Mouse (Mus musculus): ENCODE measurements around the gene Olfr596. TPM values are rescaled to one million over a fixed set of nuclear protein-coding genes. Genes with fewer than 3 reads are reported as not detected.
"Not testable (repeated sequence)": the region's sequence is repeated elsewhere in the genome, so short reads cannot be mapped to it uniquely, and the experiment has no call there.

Gene Olfr596
- total RNA-seq (2017) = not detected in 3 replicates

DNA sequence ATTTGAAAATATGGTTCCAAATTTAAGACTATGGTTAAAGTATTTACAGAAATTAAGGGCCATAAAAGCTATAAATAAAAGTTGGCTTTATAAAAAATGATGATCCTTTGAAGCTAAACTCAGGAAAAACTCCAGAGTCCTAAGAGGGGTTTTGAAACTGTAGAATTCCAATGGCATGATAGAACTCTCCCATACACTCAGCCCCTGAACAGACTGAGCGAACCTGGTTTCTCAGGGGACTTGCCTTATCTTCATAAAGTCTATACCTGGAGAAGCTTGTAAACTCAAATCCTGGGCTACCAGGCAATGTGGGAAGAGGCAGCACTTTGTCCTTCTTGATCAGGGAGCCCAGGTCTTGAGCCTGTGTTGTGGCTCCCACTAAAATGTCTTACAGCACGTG, at the start of gene Olfr596:
Olfr596 (plus strand) TSS at position 301 of the 400 bp plus-strand sequence.
- not testable (repeated sequence) for ATAC-seq (replicated peaks; ENCODE audit: insufficient number of reproducible peaks, low FRiP score, low TSS enrichment, poor library complexity, severe bottlenecking)

DNA sequence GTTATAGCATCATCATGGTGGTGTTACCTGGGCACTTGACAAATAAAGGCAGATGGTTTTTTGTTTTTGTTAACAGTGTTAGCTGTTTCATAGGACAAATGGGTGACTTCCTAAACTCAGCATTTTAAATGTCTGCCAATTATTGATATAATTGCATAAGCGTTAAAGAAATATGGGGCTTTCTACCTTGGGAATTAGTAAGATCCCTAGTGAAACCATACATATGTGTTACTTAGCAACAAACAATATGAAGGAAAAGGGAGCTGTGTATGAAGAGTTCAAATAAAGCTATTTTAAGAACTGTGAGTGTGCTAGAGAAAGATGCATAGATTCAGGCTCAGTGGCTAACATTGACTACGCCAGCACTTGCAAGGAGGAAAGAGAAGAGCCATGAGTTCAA, 10.6 kb downstream of the Olfr596 start, which contains the start of gene Olfr597:
Olfr597 (plus strand) TSS at position 301 of the 400 bp plus-strand sequence.
- not testable (repeated sequence) for ATAC-seq (replicated peaks; ENCODE audit: insufficient number of reproducible peaks, low FRiP score, low TSS enrichment, poor library complexity, severe bottlenecking)

DNA sequence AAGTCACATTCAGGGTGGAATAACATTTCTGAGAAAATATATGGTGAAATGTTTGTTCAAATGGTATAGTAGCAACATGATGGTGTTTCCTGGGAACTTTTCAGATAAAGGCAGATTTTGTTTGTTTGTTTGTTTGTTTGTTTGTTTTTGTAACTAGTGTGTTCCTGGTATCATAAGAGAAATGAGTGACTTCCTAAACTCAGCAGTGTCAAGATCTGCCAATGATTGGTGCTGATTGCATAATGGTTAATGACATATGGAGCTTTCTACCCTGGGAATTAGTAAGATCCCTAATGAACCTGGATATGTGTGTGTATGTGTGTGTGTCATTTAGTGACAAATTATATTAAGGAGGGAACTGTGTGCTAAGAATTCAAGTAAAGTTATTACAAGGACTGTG, 17.8 kb downstream of the Olfr596 start, which contains the start of gene Olfr598:
Olfr598 (plus strand) TSS at position 301 of the 400 bp plus-strand sequence.
- no peak for ATAC-seq (replicated peaks; ENCODE audit: insufficient number of reproducible peaks, low FRiP score, low TSS enrichment, poor library complexity, severe bottlenecking)

DNA sequence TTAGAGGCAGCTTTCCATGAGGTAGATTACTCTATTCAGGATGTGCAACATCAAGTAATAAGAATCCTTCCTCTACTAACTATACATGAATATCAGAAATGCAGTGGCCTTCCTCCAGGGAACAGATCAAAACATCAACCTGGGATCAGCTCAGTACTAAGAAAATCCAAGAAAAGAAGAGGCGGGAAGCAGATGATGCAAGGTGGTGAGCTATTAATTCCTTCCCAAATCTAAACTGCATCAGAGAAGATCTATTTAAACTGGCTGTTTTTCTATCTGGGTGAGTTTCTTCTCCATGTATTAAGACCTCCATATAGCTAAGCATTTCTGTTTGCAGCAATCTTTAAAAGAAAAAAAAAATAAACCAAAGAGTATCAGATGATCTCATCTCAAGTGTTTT, 30.2 kb downstream of the Olfr596 start, which contains the start of gene Olfr599:
Olfr599 (plus strand) TSS at position 301 of the 400 bp plus-strand sequence.
- ATAC-seq (replicated peaks; ENCODE audit: insufficient number of reproducible peaks, low FRiP score, low TSS enrichment, poor library complexity, severe bottlenecking) = no peak

DNA sequence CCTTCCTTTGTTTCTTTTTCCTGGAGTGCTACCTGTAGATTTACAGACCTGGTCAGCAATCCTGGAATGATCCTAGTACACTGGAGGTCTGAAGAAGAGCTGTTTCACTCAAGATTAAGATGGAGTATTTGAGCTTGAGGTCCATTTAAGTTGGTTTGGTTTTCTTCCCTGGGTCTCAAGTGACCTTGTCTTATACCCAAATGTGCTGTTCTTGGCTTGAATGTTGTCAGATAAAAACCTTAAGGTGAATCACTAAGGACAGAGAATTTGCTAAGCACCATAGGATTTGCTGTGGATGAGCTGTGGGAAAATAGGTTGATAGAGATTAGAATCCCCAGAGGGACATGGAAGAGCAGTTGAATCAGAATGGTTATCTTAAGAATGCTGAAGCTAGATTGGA, 44.1 kb downstream of the Olfr596 start, which contains the start of gene Olfr600:
Olfr600 (minus strand) TSS at position 101 of the 400 bp plus-strand sequence.
- no peak for ATAC-seq (replicated peaks; ENCODE audit: insufficient number of reproducible peaks, low FRiP score, low TSS enrichment, poor library complexity, severe bottlenecking)

Other genes with a start within 250 kb of the Olfr596 start
- gene Olfr584, start 223.8 kb upstream of the Olfr596 start, total RNA-seq (2017) = not detected in 3 replicates
- gene Olfr585, start 207.9 kb upstream of the Olfr596 start, total RNA-seq (2017) = 1.3 TPM in 1 of 3 replicates, not detected in the others
- not detected in 3 replicates for gene Olfr586, start 180.0 kb upstream of the Olfr596 start, total RNA-seq (2017)
- not detected in 3 replicates for gene Olfr588-ps1, start 164.8 kb upstream of the Olfr596 start, total RNA-seq (2017)
- not detected in 3 replicates for gene Olfr589, start 149.3 kb upstream of the Olfr596 start, total RNA-seq (2017)
- not detected in 3 replicates for gene Olfr591, start 127.3 kb upstream of the Olfr596 start, total RNA-seq (2017)
- gene Olfr592, start 120.8 kb upstream of the Olfr596 start, total RNA-seq (2017) = 0.10 TPM in 1 of 3 replicates, not detected in the others
- gene Olfr593, start 93.8 kb upstream of the Olfr596 start, total RNA-seq (2017) = not detected in 3 replicates
- gene Olfr594, start 88.7 kb upstream of the Olfr596 start, total RNA-seq (2017) = not detected in 3 replicates
- gene Usp17ld, start 53.1 kb upstream of the Olfr596 start, total RNA-seq (2017) = not detected in 3 replicates
- gene Olfr597, start 10.7 kb downstream of the Olfr596 start, total RNA-seq (2017) = not detected in 3 replicates
- not detected in 3 replicates for gene Olfr598, start 17.9 kb downstream of the Olfr596 start, total RNA-seq (2017)
- gene Olfr599, start 30.3 kb downstream of the Olfr596 start, total RNA-seq (2017) = not detected in 3 replicates
- gene Olfr600, start 44.0 kb downstream of the Olfr596 start, total RNA-seq (2017) = not detected in 3 replicates
- gene Olfr601, start 57.0 kb downstream of the Olfr596 start, total RNA-seq (2017) = not detected in 3 replicates
- not detected in 3 replicates for gene Olfr603, start 80.5 kb downstream of the Olfr596 start, total RNA-seq (2017)
- not detected in 3 replicates for gene Usp17lc, start 109.4 kb downstream of the Olfr596 start, total RNA-seq (2017)
- gene Olfr605, start 139.8 kb downstream of the Olfr596 start, total RNA-seq (2017) = not detected in 3 replicates
- gene Olfr606, start 143.4 kb downstream of the Olfr596 start, total RNA-seq (2017) = not detected in 3 replicates
- not detected in 3 replicates for gene Olfr607, start 158.5 kb downstream of the Olfr596 start, total RNA-seq (2017)
- gene Olfr608, start 164.2 kb downstream of the Olfr596 start, total RNA-seq (2017) = not detected in 3 replicates
- not detected in 3 replicates for gene Olfr609, start 192.4 kb downstream of the Olfr596 start, total RNA-seq (2017)
- gene Olfr610, start 206.5 kb downstream of the Olfr596 start, total RNA-seq (2017) = not detected in 3 replicates
- gene Olfr611, start 215.2 kb downstream of the Olfr596 start, total RNA-seq (2017) = not detected in 3 replicates
- gene Olfr612, start 237.1 kb downstream of the Olfr596 start, total RNA-seq (2017) = not detected in 3 replicates
- not detected in 3 replicates for gene Olfr613, start 242.4 kb downstream of the Olfr596 start, total RNA-seq (2017)